Mouse (Mus musculus) stomach, embryonic 16.5 days (tissue): ENCODE results near the gene Shc3. TPM values are rescaled to one million over a fixed set of nuclear protein-coding genes. Genes with fewer than 3 reads are reported as not detected.

Experiments
- ATAC-seq: fragments of 200-750 bp; cut with Nextera tagmentation; 2 replicates; pipeline ENCODE4 v1.8.0; 2017; ENCODE audit warnings: moderate number of reproducible peaks, moderate TSS enrichment; ENCODE audit not compliant: insufficient read depth, low FRiP score
- H3K27ac ChIP-seq: fragments of 300-500 bp; sonication (generic); 2 replicates; pipeline ENCODE4 v1.5.1; 2014; ENCODE audit warnings: low read length
- H3K27me3 ChIP-seq: fragments of 300-500 bp; sonication (generic); 2 replicates; pipeline ENCODE4 v1.6.1; 2014; ENCODE audit warnings: low read length, control low read depth, mixed read lengths; ENCODE audit not compliant: control insufficient read depth, insufficient read depth
- H3K36me3 ChIP-seq: fragments of 300-500 bp; sonication (generic); 2 replicates; pipeline ENCODE4 v1.6.1; 2014; ENCODE audit warnings: low read length; ENCODE audit not compliant: control insufficient read depth, insufficient read depth
- H3K4me1 ChIP-seq: fragments of 300-500 bp; sonication (generic); 2 replicates; pipeline ENCODE4 v1.6.1; 2014; ENCODE audit warnings: low read length, control low read depth, mixed read lengths; ENCODE audit not compliant: control insufficient read depth, insufficient read depth
- H3K4me2 ChIP-seq: fragments of 300-500 bp; sonication (generic); 2 replicates; pipeline ENCODE4 v1.6.1; 2014; ENCODE audit warnings: low read depth, low read length, mixed read lengths
- H3K4me3 ChIP-seq: fragments of 300-500 bp; sonication (generic); replicated peaks from 2 replicates; pipeline ENCODE4 v1.5.1; 2014; ENCODE audit warnings: mild to moderate bottlenecking, low read length
- H3K9ac ChIP-seq: fragments of 300-500 bp; sonication (generic); 2 replicates; pipeline ENCODE4 v1.6.1; 2014; ENCODE audit warnings: low read length
- H3K9me3 ChIP-seq: fragments of 300-500 bp; sonication (generic); replicated peaks from 2 replicates; pipeline ENCODE4 v1.6.1; 2016; ENCODE audit warnings: low read length, control low read depth; ENCODE audit not compliant: control insufficient read depth
- WGBS: fragments of 180-500 bp; shearing (Covaris S2); extraction: QIAGEN DNeasy Blood & Tissue Kit; methylation state at CpG from one replicate; pipeline ENCODE4 v1.1.7; 2014; 5-methylcytosine and 5-hydroxymethylcytosine counted together
- polyA plus RNA-seq: library from polyadenylated mRNA; unstranded; fragments of >200 nt; fragmentation: Nextera tagmentation; extraction: Ambion mirVana; gene quantifications from 2 replicates; pipeline ENCODE4 v1.2.1, GENCODE M21; 2015

Shc3 gene
- polyA plus RNA-seq, 1 experiment from 2014 or later = 0.14 TPM

GRCm38 (mm10) chr13:51508836-51509235 lies 60.4 kb downstream of the Shc3 start:
- no peak for ATAC-seq
- no peak overlapping the region for H3K9ac ChIP-seq
- WGBS = 84% methylated on average over 9 of the region's 9 CpGs

GRCm38 (mm10) chr13:51505711-51506110 lies 63.5 kb downstream of the Shc3 start:
- H3K4me3 ChIP-seq = no peak overlapping the region
- WGBS = 73% methylated on average over 5 of the region's 5 CpGs
- H3K27ac ChIP-seq = no peak overlapping the region
- no peaks in the 10 kb centered on the region for H3K4me1 ChIP-seq
- no peaks in the 10 kb centered on the region for H3K9me3 ChIP-seq
- no peaks in the 10 kb centered on the region for H3K36me3 ChIP-seq
- H3K4me2 ChIP-seq = no peak overlapping the region
- H3K9ac ChIP-seq = no peak overlapping the region
- no peak for ATAC-seq
- no peaks in the 10 kb centered on the region for H3K27me3 ChIP-seq

More at GRCm38 (mm10) chr13:51508836-51509235, 60.4 kb downstream of the Shc3 start:
- H3K27me3 ChIP-seq = no peaks in the 10 kb centered on the region
- H3K9me3 ChIP-seq = no peaks in the 10 kb centered on the region
- no peaks in the 10 kb centered on the region for H3K4me1 ChIP-seq
- no peak overlapping the region for H3K4me3 ChIP-seq
- no peaks in the 10 kb centered on the region for H3K36me3 ChIP-seq
- no peak overlapping the region for H3K27ac ChIP-seq
- no peak overlapping the region for H3K4me2 ChIP-seq

- Histone ChIP-seq H3K4me3 (no peak overlapping the region), H3K27me3 (no peaks in the 10 kb centered on the region), H3K27ac (no peak overlapping the region), H3K4me2 (no peak overlapping the region), H3K36me3 (no peaks in the 10 kb centered on the region), H3K9me3 (no peaks in the 10 kb centered on the region), H3K9ac (no peak overlapping the region), H3K4me1 (no peaks in the 10 kb centered on the region)
- no peak for ATAC-seq
- 74% methylated on average over 1 of the region's 1 CpGs for WGBS
Measured at GRCm38 (mm10) chr13:51499769-51500168, 69.5 kb downstream of the Shc3 start.

DNA sequence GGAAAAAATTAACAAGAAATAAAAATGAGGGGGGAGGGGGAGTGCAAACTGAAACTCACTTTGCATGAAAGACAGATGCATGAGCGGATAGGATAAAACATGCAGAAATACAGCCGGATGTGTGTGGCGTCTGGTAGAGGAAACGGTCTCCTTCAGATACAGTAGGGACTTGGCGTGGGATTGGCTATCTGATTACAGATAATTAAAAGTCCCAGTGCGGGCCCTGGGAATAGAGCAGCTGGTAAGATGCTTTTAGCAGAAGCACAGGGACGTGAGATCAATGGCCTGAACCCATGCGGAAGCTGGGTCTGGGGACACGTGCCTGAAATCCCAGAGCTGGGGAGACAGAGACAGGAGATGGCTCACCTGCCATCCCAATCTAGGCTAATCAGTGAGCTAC lies 75.5 kb downstream of the Shc3 start:
- no peak overlapping the region for H3K9ac ChIP-seq
- H3K27ac ChIP-seq = no peak overlapping the region
- no peaks in the 10 kb centered on the region for H3K27me3 ChIP-seq
- no peaks in the 10 kb centered on the region for H3K9me3 ChIP-seq
- H3K36me3 ChIP-seq = no peaks in the 10 kb centered on the region
- H3K4me3 ChIP-seq = no peak overlapping the region
- 75% methylated on average over 9 of the region's 9 CpGs for WGBS
- H3K4me1 ChIP-seq = no peaks in the 10 kb centered on the region
- ATAC-seq = no peak
- H3K4me2 ChIP-seq = no peak overlapping the region

DNA sequence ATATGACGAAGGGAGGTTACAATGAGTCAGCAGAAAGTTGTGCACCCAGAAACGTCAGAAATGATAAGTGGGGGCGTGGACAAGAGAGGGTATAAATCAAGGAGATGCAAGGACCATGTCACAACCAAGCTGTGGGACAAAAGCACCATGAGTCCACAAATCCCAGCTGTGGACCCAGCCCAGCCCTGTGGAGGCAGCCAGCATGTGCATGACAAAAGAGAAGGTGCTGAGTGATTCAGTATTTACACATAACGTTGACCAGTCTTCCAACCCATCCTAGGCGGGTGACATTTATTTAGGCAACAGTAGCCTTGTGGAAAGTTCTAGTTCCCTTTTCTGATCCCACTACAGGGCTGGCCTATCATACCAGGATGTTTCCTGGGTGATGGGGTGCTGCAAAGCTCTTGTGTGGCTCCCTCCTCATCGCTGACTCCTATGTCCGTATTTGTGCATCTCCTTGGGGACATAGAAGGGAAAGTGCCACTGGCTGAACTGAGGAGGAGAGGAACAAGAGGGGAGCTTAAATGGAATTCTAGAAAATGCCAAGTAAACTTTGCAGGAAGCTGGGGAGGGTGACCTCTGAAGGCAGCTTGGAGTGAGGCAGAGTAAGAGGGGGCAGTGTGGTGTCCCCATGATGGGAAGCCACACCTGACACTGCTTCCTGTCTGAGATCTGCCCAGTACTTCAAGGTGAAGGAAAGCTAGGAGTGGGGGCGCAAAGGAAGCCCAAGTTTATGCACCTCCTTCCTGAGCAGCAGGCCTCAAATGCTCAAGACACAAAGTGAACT lies 77.4 kb downstream of the Shc3 start:
- H3K4me2 ChIP-seq = no peak overlapping the region
- no peak overlapping the region for H3K4me3 ChIP-seq
- H3K36me3 ChIP-seq = no peaks in the 10 kb centered on the region
- WGBS = 55% methylated on average over 8 of the region's 8 CpGs
- H3K4me1 ChIP-seq = no peaks in the 10 kb centered on the region
- H3K27me3 ChIP-seq = no peaks in the 10 kb centered on the region
- ATAC-seq = 0 out of 2 replicates have a peak, but pooled peaks have one; percentile 33
- H3K9ac ChIP-seq = no peak overlapping the region
- no peaks in the 10 kb centered on the region for H3K9me3 ChIP-seq
- no peak overlapping the region for H3K27ac ChIP-seq

DNA sequence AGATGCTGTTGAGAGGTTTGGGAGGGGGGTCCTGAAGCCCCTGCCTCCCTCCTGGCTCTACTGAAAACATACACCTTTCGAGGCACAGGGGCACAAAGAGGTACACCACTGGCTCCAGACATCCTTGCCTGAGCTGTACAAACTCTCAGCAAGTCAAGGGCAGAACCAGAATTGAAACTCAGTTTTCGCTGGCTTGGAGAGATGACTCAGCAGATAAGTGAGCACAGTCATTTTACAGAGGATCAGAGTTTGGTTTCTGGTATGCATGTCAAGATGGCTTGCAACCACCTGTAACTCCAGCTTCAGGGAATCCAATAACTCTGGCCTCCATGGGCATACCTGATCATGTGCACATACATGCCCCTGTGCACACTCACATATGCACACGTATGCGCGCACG lies 79.0 kb downstream of the Shc3 start:
- WGBS = 86% methylated on average over 6 of the region's 6 CpGs
- H3K27ac ChIP-seq = no peak overlapping the region
- H3K9me3 ChIP-seq = no peaks in the 10 kb centered on the region
- no peak overlapping the region for H3K4me2 ChIP-seq
- H3K4me1 ChIP-seq = no peaks in the 10 kb centered on the region
- H3K27me3 ChIP-seq = no peaks in the 10 kb centered on the region
- no peak for ATAC-seq
- H3K36me3 ChIP-seq = no peaks in the 10 kb centered on the region
- H3K9ac ChIP-seq = no peak overlapping the region
- no peak overlapping the region for H3K4me3 ChIP-seq

GRCm38 (mm10) chr13:51488945-51489344 lies 80.3 kb downstream of the Shc3 start:
- H3K36me3 ChIP-seq = no peaks in the 10 kb centered on the region
- H3K9me3 ChIP-seq = no peaks in the 10 kb centered on the region
- no peak overlapping the region for H3K4me3 ChIP-seq
- no peak overlapping the region for H3K9ac ChIP-seq
- 61% methylated on average over 3 of the region's 3 CpGs for WGBS
- no peak for ATAC-seq
- no peaks in the 10 kb centered on the region for H3K27me3 ChIP-seq
- H3K4me1 ChIP-seq = no peaks in the 10 kb centered on the region
- no peak overlapping the region for H3K27ac ChIP-seq
- no peak overlapping the region for H3K4me2 ChIP-seq

GRCm38 (mm10) chr13:51485291-51485690 lies 83.9 kb downstream of the Shc3 start:
- Histone ChIP-seq H3K4me1 (no peaks in the 10 kb centered on the region), H3K27me3 (no peaks in the 10 kb centered on the region), H3K36me3 (no peaks in the 10 kb centered on the region), H3K9ac (no peak overlapping the region), H3K4me2 (no peak overlapping the region), H3K27ac (no peak overlapping the region), H3K9me3 (no peaks in the 10 kb centered on the region), H3K4me3 (no peak overlapping the region)
- 68% methylated on average over 9 of the region's 9 CpGs for WGBS
- no peak for ATAC-seq

DNA sequence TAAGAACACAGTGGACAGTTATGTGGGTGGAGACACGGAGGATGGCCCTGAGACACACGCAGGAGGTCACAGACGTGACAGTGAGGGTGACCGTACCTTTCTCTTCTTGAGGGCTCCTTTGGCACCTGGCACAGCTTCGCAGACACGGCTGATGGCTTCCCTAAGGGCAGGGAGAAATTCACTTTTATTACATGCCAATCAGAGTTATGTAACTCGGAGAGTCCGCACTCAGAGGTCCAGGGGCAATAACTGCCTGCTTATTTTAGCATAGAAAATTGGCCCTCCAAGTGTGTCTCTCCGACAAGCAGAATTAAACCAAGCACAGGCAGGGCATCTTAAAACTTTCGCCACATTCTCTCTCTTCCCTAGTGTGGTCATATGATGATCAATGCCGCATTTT lies 86.4 kb downstream of the Shc3 start:
- Histone ChIP-seq H3K4me3 (no peak overlapping the region), H3K27ac (no peak overlapping the region), H3K4me1 (no peaks in the 10 kb centered on the region), H3K4me2 (no peak overlapping the region), H3K9ac (no peak overlapping the region), H3K9me3 (no peaks in the 10 kb centered on the region), H3K27me3 (no peaks in the 10 kb centered on the region), H3K36me3 (no peaks in the 10 kb centered on the region)
- WGBS = 84% methylated on average over 11 of the region's 11 CpGs
- ATAC-seq = no peak
